Mouse (Mus musculus) T-cell, adult 2 months (primary cell): ENCODE results near the gene Olfml3.

Experiments
- DNase-seq: peaks from one replicate; pipeline ENCODE4 v3.0.0; 2022; ENCODE audit warnings: low spot score

Olfml3 gene

GRCm38 (mm10) chr3:103709470-103710040 lies 28.2 kb downstream of the Olfml3 start:
- no peak for DNase-seq

GRCm38 (mm10) chr3:103705426-103705825 lies 32.4 kb downstream of the Olfml3 start:
- no peak for DNase-seq

- DNase-seq = no peak
These were observed 33.1 kb downstream of the Olfml3 start for GRCm38 (mm10) chr3:103704661-103705060.

- no peak for DNase-seq
These were observed 41.3 kb downstream of the Olfml3 start for GRCm38 (mm10) chr3:103696388-103696925.

GRCm38 (mm10) chr3:103695556-103695955 lies 42.2 kb downstream of the Olfml3 start:
- no peak for DNase-seq

GRCm38 (mm10) chr3:103690506-103690905 lies 47.3 kb downstream of the Olfml3 start:
- peak; percentile 6 for DNase-seq

GRCm38 (mm10) chr3:103689043-103689442 lies 48.8 kb downstream of the Olfml3 start:
- DNase-seq = no peak

GRCm38 (mm10) chr3:103683966-103684319 lies 53.9 kb downstream of the Olfml3 start:
- DNase-seq = no peak

- DNase-seq = no peak
These were observed 54.4 kb downstream of the Olfml3 start for GRCm38 (mm10) chr3:103683234-103683965.

GRCm38 (mm10) chr3:103682473-103682872 lies 55.3 kb downstream of the Olfml3 start:
- DNase-seq = no peak

- DNase-seq = no peak
These were observed 59.0 kb downstream of the Olfml3 start for GRCm38 (mm10) chr3:103678811-103679210.

- DNase-seq = no peak
These were observed 65.1 kb downstream of the Olfml3 start for GRCm38 (mm10) chr3:103672716-103673115.
